Mouse (Mus musculus) liver, embryonic 14.5 days (tissue): Measurements from ENCODE around the gene Hist2h3b.

Experiments
- CTCF ChIP-seq: IDR thresholded peaks from 2 replicates; pipeline ENCODE4 v1.5.1; 2016; ENCODE audit warnings: antibody characterized with exemption, low read depth, control low read depth
- EP300 ChIP-seq: IDR thresholded peaks from 2 replicates; pipeline ENCODE4 v1.6.1; 2016; ENCODE audit warnings: antibody characterized with exemption, low read depth

DNA sequence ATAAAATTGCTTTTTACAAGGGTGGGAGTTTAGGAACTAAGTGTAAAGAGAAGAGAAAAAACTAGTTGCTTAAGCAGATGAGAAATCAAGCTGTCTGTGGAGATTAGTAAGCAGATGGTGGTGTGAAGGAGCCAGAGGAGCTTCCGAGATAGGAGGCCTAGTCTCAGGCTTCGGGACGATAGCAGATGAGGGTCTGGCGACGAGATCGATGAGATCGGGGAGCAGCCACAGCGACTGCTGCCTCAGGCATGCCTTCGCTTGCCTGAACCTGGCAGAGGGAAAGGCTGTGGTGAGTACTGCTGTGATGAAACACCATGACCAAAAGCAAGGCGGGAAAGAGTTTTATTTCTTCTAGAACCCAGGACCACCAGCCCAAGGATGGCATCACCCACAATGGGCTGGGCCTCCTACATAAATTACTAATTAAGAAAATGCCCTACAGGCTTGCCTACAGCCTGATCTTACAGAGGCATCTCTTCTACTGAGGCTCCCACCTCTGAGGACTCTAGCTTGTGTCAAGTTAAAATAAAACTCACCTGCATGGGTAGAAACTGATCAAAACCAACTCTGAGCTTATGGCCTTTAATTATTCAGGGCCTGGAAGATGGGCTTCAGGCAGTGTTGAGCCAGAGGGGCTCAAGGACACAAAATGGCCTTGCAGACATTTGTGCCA is 13.6 kb upstream of the Hist2h3b start:
- TF ChIP-seq CTCF (no peak), EP300 (peak; percentile 87)
